Mouse (Mus musculus) adipocyte (in vitro differentiated cells): ENCODE data around the gene Mtrf1l.

ENCODE experiments used
- DNase-seq: peaks from one replicate; pipeline ENCODE4 v3.0.0-alpha.2; 2016; ENCODE audit warnings: low spot score

The Mtrf1l gene

GRCm38 (mm10) chr10:5823740-5824491 is at the start of gene Mtrf1l:
Gene Mtrf1l, minus strand, starts transcription at chr10:5823910.
- peak; percentile 99 for DNase-seq

DNA sequence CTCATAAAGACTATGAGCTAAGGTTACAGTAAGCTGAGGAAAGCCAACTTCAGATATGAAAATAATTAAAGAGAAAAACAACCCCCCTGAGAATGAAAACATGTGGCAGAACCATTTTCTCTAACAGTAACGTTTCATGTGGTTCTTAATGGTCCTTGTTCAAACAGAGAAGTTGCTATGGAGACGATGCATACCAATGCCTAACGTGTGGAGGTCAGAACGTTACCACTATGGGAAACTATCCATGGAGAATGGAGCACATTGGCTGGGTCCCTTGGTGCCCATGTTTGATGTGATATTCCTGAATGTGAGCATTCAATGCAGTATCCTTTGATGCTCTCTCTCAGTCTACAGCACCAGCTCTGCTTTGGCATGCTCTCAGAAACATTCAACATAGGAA is 47.4 kb upstream of the Mtrf1l start:
- DNase-seq, result no peak

GRCm38 (mm10) chr10:5867981-5868552 is 44.4 kb upstream of the Mtrf1l start:
- DNase-seq, result peak; percentile 53

GRCm38 (mm10) chr10:5865996-5866395 is 42.3 kb upstream of the Mtrf1l start:
- no peak for DNase-seq

GRCm38 (mm10) chr10:5862669-5863068 is 39.0 kb upstream of the Mtrf1l start:
- DNase-seq, result no peak

- no peak for DNase-seq
Observed at GRCm38 (mm10) chr10:5860849-5861248, 37.1 kb upstream of the Mtrf1l start.

- no peak for DNase-seq
Observed at GRCm38 (mm10) chr10:5859729-5860128, 36.0 kb upstream of the Mtrf1l start.

DNA sequence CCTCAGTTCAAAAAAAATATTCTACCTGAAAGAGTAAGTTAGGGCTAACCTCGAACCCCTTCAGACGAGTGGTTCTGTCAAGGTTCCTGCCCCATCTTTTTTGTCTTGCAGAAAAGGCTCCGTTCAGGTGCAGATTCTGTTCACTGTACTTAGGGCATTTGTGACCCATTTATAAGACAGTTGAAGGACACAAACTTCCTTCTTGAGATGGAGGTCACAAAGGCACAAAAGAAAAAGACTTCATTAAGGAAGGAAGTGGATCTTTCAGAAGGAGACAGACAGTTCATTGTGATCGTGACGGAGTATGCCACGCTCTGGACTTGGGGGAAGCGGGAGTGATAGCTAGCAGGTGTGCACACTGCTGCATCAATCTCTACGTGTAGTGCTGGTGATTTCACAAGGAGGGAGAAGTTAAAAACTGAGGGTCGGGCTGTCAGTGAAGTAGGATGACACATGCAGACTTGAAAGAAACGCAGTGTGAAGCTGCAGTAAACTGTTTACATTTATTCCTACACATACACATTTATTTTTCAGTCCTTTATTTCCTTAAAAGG is 34.4 kb upstream of the Mtrf1l start:
- no peak for DNase-seq

- DNase-seq, result no peak
Observed at GRCm38 (mm10) chr10:5853290-5853868, 29.7 kb upstream of the Mtrf1l start.

DNA sequence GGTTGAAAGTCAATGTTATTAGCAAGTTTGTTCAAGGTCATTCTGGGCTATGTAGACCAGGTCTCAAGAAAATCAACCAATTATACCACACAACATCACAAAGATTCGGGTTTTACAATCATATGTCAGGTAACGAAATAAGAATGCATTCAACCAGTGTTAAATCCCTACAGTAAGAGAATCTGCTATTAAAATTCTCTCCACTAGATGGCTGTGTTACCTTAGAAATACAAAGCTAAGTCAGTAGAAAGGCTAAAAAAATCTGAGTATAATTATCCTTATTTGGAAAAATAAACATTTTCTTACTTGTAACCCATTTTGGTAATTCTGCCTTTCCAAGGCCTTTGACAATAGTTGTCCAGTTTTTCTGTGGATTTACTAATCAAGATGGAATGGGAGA is 23.2 kb upstream of the Mtrf1l start:
- peak; percentile 42 for DNase-seq

- DNase-seq, result peak; percentile 77
Observed at GRCm38 (mm10) chr10:5841369-5841768, 17.7 kb upstream of the Mtrf1l start.

GRCm38 (mm10) chr10:5826336-5827025 is 2.8 kb upstream of the Mtrf1l start:
- no peak for DNase-seq

DNA sequence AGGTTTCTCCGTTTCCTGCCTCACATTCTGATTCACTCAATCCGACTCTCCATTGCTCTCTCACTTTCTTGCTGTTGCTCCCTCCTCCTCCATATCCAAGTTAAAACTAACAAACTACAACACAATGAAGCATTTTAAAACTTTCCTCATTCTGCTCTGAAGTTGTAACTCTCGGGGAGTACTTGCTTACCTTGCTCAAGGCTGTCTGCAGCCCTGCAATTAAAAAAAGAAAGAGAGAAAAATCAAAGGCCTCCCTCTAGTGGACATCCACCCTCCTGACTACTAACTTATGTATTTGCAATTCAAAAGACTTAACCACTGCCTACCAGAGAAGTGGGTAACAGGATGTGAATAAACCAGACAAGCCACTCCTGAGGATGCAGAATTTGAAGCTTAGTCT is 1.1 kb upstream of the Mtrf1l start:
- peak; percentile 68 for DNase-seq

DNA sequence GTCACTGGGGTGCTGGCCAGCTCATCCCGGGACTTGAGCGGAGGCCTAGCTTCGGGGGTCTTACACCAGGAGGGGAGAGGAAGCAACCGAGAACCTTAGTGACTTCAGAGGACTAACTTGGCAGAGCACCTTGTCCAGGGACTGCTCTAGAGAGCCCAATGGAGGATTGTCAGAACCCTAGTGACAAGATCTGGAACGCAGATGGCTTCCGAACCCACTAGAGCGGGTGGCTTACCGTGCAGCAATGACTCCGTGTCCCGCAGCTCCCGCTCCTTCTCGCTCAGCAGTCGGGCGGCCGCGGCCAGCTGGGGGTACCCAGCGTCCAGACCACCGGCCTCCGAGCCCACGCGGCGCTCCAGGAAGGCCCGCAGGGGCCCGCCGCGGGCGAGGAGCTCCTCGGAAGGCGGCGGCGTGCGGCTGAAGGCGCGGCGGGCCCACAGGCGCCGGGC is 395 bp downstream of the Mtrf1l start:
- no peak for DNase-seq

GRCm38 (mm10) chr10:5818772-5819171 is 4.9 kb downstream of the Mtrf1l start:
- no peak for DNase-seq

DNA sequence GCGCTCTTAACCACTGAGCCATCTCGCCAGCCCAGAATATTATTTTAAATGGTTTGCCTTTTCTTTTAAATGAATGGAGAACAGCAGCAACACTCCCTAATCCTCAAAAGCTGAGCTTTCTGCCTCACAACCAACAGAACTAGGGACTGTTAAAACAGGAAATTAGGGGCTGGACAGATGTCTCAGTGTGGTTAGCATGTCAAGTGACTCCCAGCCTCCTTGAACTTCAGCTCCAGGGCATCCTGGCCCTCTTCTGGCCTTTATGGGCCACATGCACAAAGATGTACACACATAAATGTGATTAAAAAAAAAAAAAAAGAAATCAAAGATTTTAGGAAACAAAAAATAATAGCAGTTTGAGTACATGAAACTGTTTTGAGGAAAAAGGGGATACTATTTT is 7.7 kb downstream of the Mtrf1l start:
- no peak for DNase-seq

- no peak for DNase-seq
Observed at GRCm38 (mm10) chr10:5813724-5814123, 10.0 kb downstream of the Mtrf1l start.

DNA sequence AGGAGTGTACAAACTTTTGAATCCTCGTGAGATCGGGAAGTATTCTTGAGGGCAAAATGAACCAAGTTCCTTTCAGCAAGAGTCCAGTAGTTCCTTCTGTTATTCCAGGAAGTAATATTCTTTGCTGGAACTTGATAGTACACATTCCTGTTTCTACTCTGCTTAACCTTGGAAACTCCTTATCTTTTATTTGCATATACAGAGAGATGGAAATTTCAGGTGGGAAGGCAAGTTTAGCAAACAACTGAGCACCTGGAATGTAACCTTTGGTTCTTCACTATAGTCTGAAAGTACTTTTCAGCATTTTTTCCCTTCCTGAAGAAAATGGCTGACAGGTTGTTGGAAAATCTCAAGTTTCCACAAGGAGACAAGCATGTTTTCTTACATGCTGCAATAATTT is 16.0 kb downstream of the Mtrf1l start:
- DNase-seq, result no peak

GRCm38 (mm10) chr10:5806996-5807395 is 16.7 kb downstream of the Mtrf1l start:
- no peak for DNase-seq

- DNase-seq, result no peak
Observed at GRCm38 (mm10) chr10:5806416-5806815, 17.3 kb downstream of the Mtrf1l start.

DNA sequence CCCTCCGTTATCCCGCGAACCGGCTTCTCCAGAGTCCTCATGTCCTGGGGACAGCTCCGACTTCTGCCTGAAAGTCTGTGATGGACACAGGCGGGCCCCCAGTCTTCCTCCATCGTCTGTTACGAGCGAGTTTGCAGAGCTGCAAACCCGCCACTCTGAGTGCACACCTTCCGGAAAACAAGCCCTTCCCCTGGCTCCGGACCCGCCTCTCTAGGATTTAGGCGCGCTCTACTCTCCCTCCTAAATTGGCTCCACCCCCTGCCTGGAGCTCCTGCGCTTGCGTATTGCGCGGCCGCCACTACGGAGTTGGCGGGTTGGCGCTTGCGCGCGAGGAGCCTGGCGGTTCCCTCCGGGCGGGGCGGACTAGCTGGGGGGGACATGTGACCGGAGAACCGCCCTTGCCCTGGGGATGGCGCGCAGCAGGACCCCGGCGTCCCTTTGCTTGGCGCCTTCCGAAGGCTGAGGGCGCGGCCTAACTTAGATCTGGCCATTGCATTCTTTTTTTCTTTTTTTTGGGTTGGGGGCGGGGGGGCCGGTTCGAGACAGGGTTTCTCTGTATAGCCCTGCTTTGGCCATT is 17.9 kb downstream of the Mtrf1l start:
- DNase-seq, result peak; percentile 98

DNA sequence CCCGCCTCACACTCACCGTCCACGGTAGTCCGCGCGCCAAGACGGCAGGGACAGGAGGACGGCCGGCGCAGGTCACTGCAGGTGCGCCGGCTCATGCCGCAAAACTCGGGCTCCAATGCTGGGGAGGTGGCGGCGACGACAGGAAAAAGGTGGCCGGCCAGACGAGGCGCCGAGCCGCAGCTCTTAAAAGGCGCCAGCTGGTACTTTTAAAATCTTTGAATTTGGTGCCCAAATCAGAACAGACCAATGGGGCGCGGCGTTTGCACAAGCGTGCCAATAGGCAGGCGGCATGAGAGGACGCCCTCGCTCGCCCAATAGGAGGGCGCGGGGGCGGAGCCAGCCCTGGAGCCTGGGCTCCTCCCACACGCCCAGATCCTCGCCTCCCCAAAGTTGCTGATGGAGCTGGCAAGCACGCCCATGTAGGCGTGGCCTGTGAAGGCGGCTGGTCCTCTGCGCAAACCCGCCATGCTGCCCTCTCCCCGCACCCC is 18.4 kb downstream of the Mtrf1l start, which contains the start of gene Fbxo5:
Fbxo5 (minus strand) TSS at position 358 of the 488 bp plus-strand sequence.
- DNase-seq, result peak; percentile 98
